Mouse (Mus musculus) ES-E14 (cell line): ENCODE data around the gene Cyp2c29. TPM values are rescaled to one million over a fixed set of nuclear protein-coding genes. Genes with fewer than 3 reads are reported as not detected.
"Not testable (repeated sequence)": the region's sequence is repeated elsewhere in the genome, so short reads cannot be mapped to it uniquely, and the experiment has no call there.

ENCODE experiments used
- DNase-seq: peaks from one replicate; pipeline ENCODE4 v3.0.0-alpha.2; 2013; ENCODE audit warnings: low read depth, low spot score
- H3K27ac ChIP-seq: 2 replicates; pipeline ENCODE4 v1.5.1; 2012; ENCODE audit warnings: low read depth, mild to moderate bottlenecking, low read length, moderate library complexity, mixed read lengths; ENCODE audit not compliant: poor library complexity, insufficient read depth, severe bottlenecking
- H3K36me3 ChIP-seq: 2 replicates; pipeline ENCODE4 v1.6.1; 2012; ENCODE audit warnings: mild to moderate bottlenecking, low read length, moderate library complexity, mixed read lengths; ENCODE audit not compliant: control insufficient read depth, poor library complexity, insufficient read depth, severe bottlenecking
- H3K4me1 ChIP-seq, 2 experiments: fragments of 150-350 bp in 1 of 2; sonication (generic) in 1 of 2; 2 replicates each; pipeline ENCODE4 v1.6.1; 2012; ENCODE audit warnings: low read length in 2 of 2, mild to moderate bottlenecking in 1 of 2, mixed read lengths in 1 of 2; ENCODE audit not compliant: control insufficient read depth in 2 of 2, insufficient read depth in 2 of 2, poor library complexity in 1 of 2
- H3K4me3 ChIP-seq, 2 experiments: fragments of 150-350 bp in 1 of 2; sonication (generic) in 1 of 2; 2 replicates each; pipeline ENCODE4 v1.5.1; 2012; ENCODE audit warnings: low read length in 2 of 2, low read depth in 1 of 2, mild to moderate bottlenecking in 1 of 2, mixed read lengths in 1 of 2; ENCODE audit not compliant: insufficient read depth in 1 of 2, poor library complexity in 1 of 2, severe bottlenecking in 1 of 2
- H3K9ac ChIP-seq: 2 replicates; pipeline ENCODE4 v1.6.1; 2012; ENCODE audit warnings: low read depth, mild to moderate bottlenecking, low read length, mixed read lengths; ENCODE audit not compliant: poor library complexity, insufficient read depth, severe bottlenecking
- H3K9me3 ChIP-seq: fragments of 150-350 bp; sonication (generic); 2 replicates; pipeline ENCODE4 v1.6.1; 2012; ENCODE audit warnings: low read depth, mild to moderate bottlenecking, low read length; ENCODE audit not compliant: control insufficient read depth, insufficient read depth
- CHD2 ChIP-seq: IDR thresholded peaks from 2 replicates; pipeline ENCODE4 v1.6.1; 2014; ENCODE audit warnings: mild to moderate bottlenecking, low read depth, low read length, inconsistent platforms
- HCFC1 ChIP-seq: IDR thresholded peaks from 2 replicates; pipeline ENCODE4 v1.6.1; 2012; ENCODE audit warnings: low read length, inconsistent platforms, borderline replicate concordance; ENCODE audit not compliant: insufficient read depth
- MAFK ChIP-seq: IDR thresholded peaks from 2 replicates; pipeline ENCODE4 v1.6.1; 2014; ENCODE audit warnings: mild to moderate bottlenecking, low read depth, low read length, inconsistent platforms; ENCODE audit not compliant: insufficient read depth
- ZC3H11A ChIP-seq: IDR thresholded peaks from 2 replicates; pipeline ENCODE4 v1.6.1; 2012; ENCODE audit warnings: low read depth, mild to moderate bottlenecking, inconsistent platforms, low read length, borderline replicate concordance
- ZNF384 ChIP-seq: IDR thresholded peaks from 2 replicates; pipeline ENCODE4 v1.6.1; 2012; ENCODE audit warnings: low read depth, low read length, inconsistent platforms
- in situ Hi-C, 2 experiments: fragments of 600-800 bp; cut with MboI; formaldehyde crosslinking; loops; one replicate each; pipeline ENCODE4 v1.15.1; 2025; ENCODE audit warnings: low sequenced_read_pairs in 2 of 2, inconsistent platforms in 1 of 2; ENCODE audit not compliant: unreplicated experiment in 2 of 2
- total RNA-seq: library from RNA; depleted of rRNA; stranded (reverse); fragments of 300-350 nt; gene quantifications from 2 replicates; pipeline ENCODE4 v1.2.3, GENCODE M21; 2012; rRNA removed

The Cyp2c29 gene
- total RNA-seq, result 0.11 TPM in 1 of 2 replicates, not detected in the other

GRCm38 (mm10) chr19:39269105-39269504, at the start of gene Cyp2c29:
TSS of gene Cyp2c29 (plus strand) at chr19:39269405.
- H3K4me1 ChIP-seq, H3K9me3 ChIP-seq, in situ Hi-C loops, H3K4me3 ChIP-seq, H3K36me3 ChIP-seq, H3K27ac ChIP-seq, H3K9ac ChIP-seq, DNase-seq: not testable (repeated sequence)

GRCm38 (mm10) chr19:39267036-39267435, 2.2 kb upstream of the Cyp2c29 start:
- H3K4me1 ChIP-seq, H3K9ac ChIP-seq, DNase-seq, H3K4me3 ChIP-seq, in situ Hi-C loops, H3K9me3 ChIP-seq, H3K27ac ChIP-seq, H3K36me3 ChIP-seq: not testable (repeated sequence)

GRCm38 (mm10) chr19:39282801-39283200, 13.6 kb downstream of the Cyp2c29 start:
- in situ Hi-C loops, result no loop called here
- Histone ChIP-seq H3K4me1 (no peaks in the 10 kb centered on the region), H3K9me3 (no peaks in the 10 kb centered on the region), H3K27ac (no peak overlapping the region), H3K36me3 (no peaks in the 10 kb centered on the region), H3K4me3 (no peak overlapping the region), H3K9ac (no peak overlapping the region)
- DNase-seq, result no peak
- TF ChIP-seq ZNF384 (no peak), CHD2 (no peak), MAFK (no peak), ZC3H11A (no peak), HCFC1 (no peak)

GRCm38 (mm10) chr19:39285637-39286036, 16.4 kb downstream of the Cyp2c29 start:
- TF ChIP-seq ZC3H11A (no peak), HCFC1 (no peak), ZNF384 (no peak), CHD2 (no peak), MAFK (no peak)
- H3K36me3 ChIP-seq, result no peaks in the 10 kb centered on the region
- no peaks in the 10 kb centered on the region for H3K4me1 ChIP-seq
- no peak overlapping the region for H3K9ac ChIP-seq
- in situ Hi-C loops, result no loop called here
- no peak for DNase-seq
- H3K9me3 ChIP-seq, result no peaks in the 10 kb centered on the region
- no peak overlapping the region for H3K27ac ChIP-seq
- no peak overlapping the region for H3K4me3 ChIP-seq

- Histone ChIP-seq H3K27ac (no peak overlapping the region), H3K4me1 (no peaks in the 10 kb centered on the region), H3K4me3 (no peak overlapping the region), H3K36me3 (no peaks in the 10 kb centered on the region), H3K9me3 (no peaks in the 10 kb centered on the region), H3K9ac (no peak overlapping the region)
- in situ Hi-C loops, result no loop called here
- no peak for TF ChIP-seq CHD2
- no peak for TF ChIP-seq ZNF384
- TF ChIP-seq MAFK, result no peak
- TF ChIP-seq HCFC1, result no peak
- no peak for TF ChIP-seq ZC3H11A
- no peak for DNase-seq
Observed at GRCm38 (mm10) chr19:39286825-39287224, 17.6 kb downstream of the Cyp2c29 start.
